Mouse (Mus musculus): ENCODE measurements around the gene Stpg3.

- TF ChIP-seq EP300 (IDR thresholded peaks at IDR 0.05; ENCODE audit: low read depth) (no peak), CTCF (IDR thresholded peaks at IDR 0.05; ENCODE audit: low read depth) (no peak)
These were observed 26.4 kb upstream of the Stpg3 start for GRCm38 (mm10) chr2:25240723-25241437.

All from liver, embryonic 14.5 days (tissue).